Mouse (Mus musculus): ENCODE measurements around the gene Olfr1392.

GRCm38 (mm10) chr11:49278222-49278621 lies 6.9 kb upstream of the Olfr1392 start, which contains the start of gene Olfr1393:
- TF ChIP-seq EP300 (IDR thresholded peaks at IDR 0.05; ENCODE audit: low read depth) (no peak), CTCF (IDR thresholded peaks at IDR 0.05; ENCODE audit: low read depth) (no peak)

Measured in liver, embryonic 14.5 days (tissue).